Mouse (Mus musculus): ENCODE measurements around the gene Map1s.

DNA sequence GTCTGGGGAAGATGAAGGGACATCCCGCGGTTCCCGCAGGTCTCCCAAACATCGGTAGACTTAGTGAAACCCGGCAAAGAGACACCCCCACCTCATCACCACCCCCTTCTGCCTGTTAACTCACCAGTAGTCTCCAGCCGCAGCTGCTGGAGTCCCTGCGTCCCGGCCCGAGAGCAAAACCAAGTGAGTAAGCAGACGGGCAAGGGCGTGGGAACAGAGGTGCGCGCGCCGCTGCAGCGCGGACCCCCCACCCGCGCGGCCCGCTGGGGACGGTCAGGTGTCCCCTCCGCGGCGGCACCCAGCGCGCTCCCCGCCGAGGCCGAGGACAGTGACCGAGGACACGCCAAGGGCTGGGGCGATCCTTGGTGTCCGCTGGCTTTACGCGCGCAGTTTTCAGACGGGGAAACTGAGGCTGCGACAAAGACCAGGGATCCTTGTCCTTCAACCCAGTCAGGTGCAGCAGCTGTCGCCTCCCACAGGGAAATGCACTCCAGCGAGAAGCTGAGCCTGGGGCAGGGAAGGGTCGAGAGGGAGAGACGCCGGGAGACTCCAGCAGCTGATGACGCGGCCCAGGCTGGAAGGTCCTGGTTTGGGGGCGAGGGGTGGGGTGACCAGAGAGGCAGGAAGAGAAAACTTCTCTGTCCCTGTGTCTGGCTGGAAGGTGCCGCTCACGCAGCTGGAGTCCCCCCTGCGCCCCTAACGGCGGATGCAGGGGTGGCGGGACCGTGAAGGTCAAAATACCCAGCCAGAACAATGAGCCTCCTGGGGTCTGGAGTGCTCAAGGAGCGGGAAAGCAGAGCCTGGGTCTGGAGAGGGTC lies 42.7 kb upstream of the Map1s start, which contains the start of gene Kcnn1:
- TF ChIP-seq CTCF (IDR thresholded peaks at IDR 0.05), result peak; percentile 53
- no peak for TF ChIP-seq EP300 (IDR thresholded peaks at IDR 0.05)
